Mouse (Mus musculus) embryonic fibroblast, embryonic 13.5 days (primary cell): ENCODE results near the gene Jarid2. TPM values are rescaled to one million over a fixed set of nuclear protein-coding genes. Genes with fewer than 3 reads are reported as not detected.

ENCODE experiments used
- H3K27ac ChIP-seq: 2 replicates; pipeline ENCODE4 v1.5.1; 2012; ENCODE audit warnings: low read length, control low read depth, inconsistent platforms; ENCODE audit not compliant: insufficient read depth
- H3K4me1 ChIP-seq: 2 replicates; pipeline ENCODE4 v1.6.1; 2011; ENCODE audit warnings: low read length; ENCODE audit not compliant: control insufficient read depth, insufficient read depth
- H3K4me3 ChIP-seq: 2 replicates; pipeline ENCODE4 v1.5.1; 2011; ENCODE audit warnings: mild to moderate bottlenecking, control low read depth, low read length; ENCODE audit not compliant: insufficient read depth
- CTCF ChIP-seq: IDR thresholded peaks from 2 replicates; pipeline ENCODE4 v1.5.1; 2011; ENCODE audit warnings: mild to moderate bottlenecking, control low read depth, low read length, moderate library complexity, borderline replicate concordance; ENCODE audit not compliant: insufficient read depth
- POLR2A ChIP-seq: IDR thresholded peaks from 2 replicates; pipeline ENCODE4 v1.6.1; 2011; ENCODE audit warnings: low read depth, mild to moderate bottlenecking, control low read depth, low read length, moderate library complexity
- polyA plus RNA-seq: library from polyadenylated mRNA; stranded (reverse); fragments of >200 nt; gene quantifications from 2 replicates; pipeline ENCODE4 v1.2.4, GENCODE M21; 2011; ENCODE audit warnings: low read depth; ENCODE audit not compliant: missing spikeins, insufficient read length

Gene Jarid2
- polyA plus RNA-seq, 1 experiment = 14.4 TPM

- Histone ChIP-seq H3K4me3 (no peak overlapping the region), H3K4me1 (no peaks in the 10 kb centered on the region), H3K27ac (no peak overlapping the region)
- TF ChIP-seq CTCF = no peak
- no peak for TF ChIP-seq POLR2A
Observed at GRCm38 (mm10) chr13:44828903-44829302, 99.6 kb downstream of the Jarid2 start.

- TF ChIP-seq POLR2A (no peak), CTCF (no peak)
- Histone ChIP-seq H3K4me3 (no peak overlapping the region), H3K4me1 (no peaks in the 10 kb centered on the region), H3K27ac (no peak overlapping the region)
Observed at GRCm38 (mm10) chr13:44832104-44832503, 102.8 kb downstream of the Jarid2 start.

- Histone ChIP-seq H3K27ac (no peak overlapping the region), H3K4me1 (no peaks in the 10 kb centered on the region), H3K4me3 (no peak overlapping the region)
- TF ChIP-seq POLR2A = no peak
- no peak for TF ChIP-seq CTCF
Observed at GRCm38 (mm10) chr13:44832866-44833265, 103.6 kb downstream of the Jarid2 start.

GRCm38 (mm10) chr13:44833353-44833752 lies 104.1 kb downstream of the Jarid2 start:
- TF ChIP-seq CTCF = 0 out of 2 replicates have a peak, but pooled peaks have one; percentile 0
- no peak for TF ChIP-seq POLR2A
- Histone ChIP-seq H3K27ac (no peak overlapping the region), H3K4me1 (no peaks in the 10 kb centered on the region), H3K4me3 (no peak overlapping the region)

GRCm38 (mm10) chr13:44837445-44837844 lies 108.2 kb downstream of the Jarid2 start:
- Histone ChIP-seq H3K27ac (no peak overlapping the region), H3K4me3 (no peak overlapping the region), H3K4me1 (0 out of 2 replicates have a peak, but pooled peaks cover 2% of the 10 kb centered on the region)
- TF ChIP-seq CTCF (no peak), POLR2A (no peak)

GRCm38 (mm10) chr13:44839866-44840835 lies 110.9 kb downstream of the Jarid2 start:
- Histone ChIP-seq H3K27ac (no peak overlapping the region), H3K4me3 (peak overlapping the region; percentile 22), H3K4me1 (0 out of 2 replicates have a peak, but pooled peaks cover 2% of the 10 kb centered on the region)
- TF ChIP-seq CTCF = no peak
- TF ChIP-seq POLR2A = no peak

- TF ChIP-seq CTCF (no peak), POLR2A (no peak)
- H3K4me1 ChIP-seq = no peaks in the 10 kb centered on the region
- no peak overlapping the region for H3K27ac ChIP-seq
- H3K4me3 ChIP-seq = no peak overlapping the region
Observed at GRCm38 (mm10) chr13:44851426-44851825, 122.2 kb downstream of the Jarid2 start.

- Histone ChIP-seq H3K4me3 (no peak overlapping the region), H3K27ac (no peak overlapping the region)
- TF ChIP-seq CTCF = no peak
- no peak for TF ChIP-seq POLR2A
Observed at GRCm38 (mm10) chr13:44852024-44852423, 122.8 kb downstream of the Jarid2 start.

GRCm38 (mm10) chr13:44865566-44865965 lies 136.3 kb downstream of the Jarid2 start:
- no peak overlapping the region for H3K27ac ChIP-seq
- no peaks in the 10 kb centered on the region for H3K4me1 ChIP-seq
- H3K4me3 ChIP-seq = no peak overlapping the region
- no peak for TF ChIP-seq POLR2A
- no peak for TF ChIP-seq CTCF

More at GRCm38 (mm10) chr13:44852024-44852423, 122.8 kb downstream of the Jarid2 start:
- H3K4me1 ChIP-seq = no peaks in the 10 kb centered on the region
